Comparison of ENCODE assay signal across 9 mouse cellular contexts in the genomic region with DNA sequence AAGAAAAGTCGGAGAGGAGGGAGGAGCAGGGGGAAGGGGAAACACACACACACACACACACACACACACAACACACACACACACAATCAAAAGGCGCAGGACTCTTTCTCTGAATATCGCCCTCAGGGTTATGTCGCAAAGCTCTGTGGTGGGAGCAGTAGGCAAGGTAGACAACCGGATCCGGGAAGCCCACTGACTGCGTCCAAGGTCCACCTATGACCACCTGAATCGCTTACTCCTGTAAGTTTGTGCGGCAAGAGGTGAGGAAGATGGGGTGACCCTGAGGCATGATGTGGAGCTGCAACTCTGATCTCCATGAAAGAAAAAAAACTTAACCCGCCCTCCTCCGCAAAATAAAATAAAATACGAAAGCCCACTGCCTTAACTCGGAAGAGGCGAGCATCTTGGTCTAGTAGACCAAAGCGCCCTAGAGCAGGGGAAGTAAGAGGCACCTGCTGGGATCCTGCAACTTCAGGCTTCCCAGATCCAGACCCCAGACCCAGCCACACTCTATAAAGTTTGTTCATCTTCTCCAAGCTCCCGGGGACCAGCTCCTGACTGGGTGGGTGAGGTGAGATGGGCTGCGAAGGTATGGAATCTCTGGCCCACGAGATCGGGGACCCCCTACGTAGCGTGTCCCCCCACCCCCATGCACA. TPM values are rescaled to one million over a fixed set of nuclear protein-coding genes. Genes with fewer than 3 reads are reported as not detected.
DNase-seq lines count a peak whose midpoint lies in the region; ATAC-seq and TF ChIP-seq lines count a peak whose summit lies in the region.
"Had no signal": no experiment of that assay in that cellular context is flagged by ENCODE, and none has a peak within 500 bp of the region (broad histone marks: within the 10 kb centered on the region; RNA-seq: fewer than 3 reads in every experiment).

No protein-coding gene starts in this region.

- peak overlapping the region; percentile 96 for H3K27ac ChIP-seq in kidney, embryonic 15.5 days
- H3K27ac ChIP-seq in embryonic facial prominence, embryonic 15.5 days (replicated peaks), result no peak overlapping the region
- no peak overlapping the region for H3K27ac ChIP-seq in intestine, embryonic 16.5 days (ENCODE audit: low read length)
- H3K27ac ChIP-seq in midbrain, postnatal 0 days (ENCODE audit: low read depth, low read length), result peak overlapping the region; percentile 89

- no peaks in the 10 kb centered on the region for H3K9me3 ChIP-seq in kidney, embryonic 15.5 days (replicated peaks)
- no peaks in the 10 kb centered on the region for H3K9me3 ChIP-seq in embryonic facial prominence, embryonic 15.5 days (replicated peaks)
- H3K9me3 ChIP-seq in intestine, embryonic 16.5 days (ENCODE audit: control insufficient read depth, low read length), result no peaks in the 10 kb centered on the region
- no peaks in the 10 kb centered on the region for H3K9me3 ChIP-seq in midbrain, postnatal 0 days (ENCODE audit: low read length)

- no peak for TF ChIP-seq CTCF in midbrain, postnatal 0 days (IDR thresholded peaks at IDR 0.05)

- no peaks in the 10 kb centered on the region for H3K36me3 ChIP-seq in kidney, embryonic 15.5 days
- H3K36me3 ChIP-seq in embryonic facial prominence, embryonic 15.5 days, result no peaks in the 10 kb centered on the region
- no peaks in the 10 kb centered on the region for H3K36me3 ChIP-seq in intestine, embryonic 16.5 days (ENCODE audit: control insufficient read depth, insufficient read depth, low read length)
- no peaks in the 10 kb centered on the region for H3K36me3 ChIP-seq in midbrain, postnatal 0 days (ENCODE audit: insufficient read depth, low read length)

- H3K4me1 ChIP-seq in kidney, embryonic 15.5 days, result peaks cover 30% of the 10 kb centered on the region
- peaks cover 22% of the 10 kb centered on the region for H3K4me1 ChIP-seq in embryonic facial prominence, embryonic 15.5 days
- H3K4me1 ChIP-seq in intestine, embryonic 16.5 days (ENCODE audit: control insufficient read depth, insufficient read depth, low read length), result peaks cover 9% of the 10 kb centered on the region
- no peaks in the 10 kb centered on the region for H3K4me1 ChIP-seq in midbrain, postnatal 0 days (ENCODE audit: insufficient read depth, low read length)

- ATAC-seq in kidney, embryonic 15.5 days (replicated peaks; ENCODE audit: low FRiP score), result no peak
- ATAC-seq in embryonic facial prominence, embryonic 15.5 days (ENCODE audit: insufficient number of reproducible peaks, low FRiP score, low TSS enrichment, low read depth), result no peak
- no peak for ATAC-seq in intestine, embryonic 16.5 days
- 0 out of 2 replicates have a peak, but pooled peaks have one; percentile 14 for ATAC-seq in midbrain, postnatal 0 days (ENCODE audit: low FRiP score)

- 2% methylated on average over 21 of the region's 21 CpGs for WGBS in kidney, embryonic 15.5 days
- 3% methylated on average over 21 of the region's 21 CpGs for WGBS in embryonic facial prominence, embryonic 15.5 days
- 1% methylated on average over 21 of the region's 21 CpGs for WGBS in intestine, embryonic 16.5 days
- WGBS in midbrain, postnatal 0 days, result 2% methylated on average over 21 of the region's 21 CpGs

- H3K4me3 ChIP-seq in kidney, embryonic 15.5 days (replicated peaks), result peak overlapping the region; percentile 77
- peak overlapping the region; percentile 67 for H3K4me3 ChIP-seq in embryonic facial prominence, embryonic 15.5 days (replicated peaks)
- H3K4me3 ChIP-seq in intestine, embryonic 16.5 days (ENCODE audit: low read length), result peak overlapping the region; percentile 73
- peak overlapping the region; percentile 82 for H3K4me3 ChIP-seq in midbrain, postnatal 0 days (ENCODE audit: low read depth, low read length)

- DNase-seq in kidney, postnatal 25 days, result no peak
- peak; percentile 5 for DNase-seq in midbrain, postnatal 0 days (ENCODE audit: low spot score)
- no peak for DNase-seq in spleen, postnatal 36 days (ENCODE audit: low spot score in 2 of 2)
- no peak for DNase-seq in thymus, postnatal 0 days (ENCODE audit: low spot score)
- no peak for DNase-seq in left cerebral cortex, adult 9 months (ENCODE audit: low spot score in 2 of 2)

- peak overlapping the region; percentile 85 for H3K4me2 ChIP-seq in kidney, embryonic 15.5 days
- H3K4me2 ChIP-seq in embryonic facial prominence, embryonic 15.5 days (replicated peaks), result peak overlapping the region; percentile 92
- H3K4me2 ChIP-seq in intestine, embryonic 16.5 days (ENCODE audit: low read depth, low read length), result peak overlapping the region; percentile 94
- peak overlapping the region; percentile 79 for H3K4me2 ChIP-seq in midbrain, postnatal 0 days (ENCODE audit: low read depth, low read length, poor library complexity, severe bottlenecking)

- peak overlapping the region; percentile 85 for H3K9ac ChIP-seq in kidney, embryonic 15.5 days
- peak overlapping the region; percentile 59 for H3K9ac ChIP-seq in embryonic facial prominence, embryonic 15.5 days
- H3K9ac ChIP-seq in intestine, embryonic 16.5 days (ENCODE audit: low read depth, low read length), result peak overlapping the region; percentile 83
- peak overlapping the region; percentile 95 for H3K9ac ChIP-seq in midbrain, postnatal 0 days (replicated peaks; ENCODE audit: low read length, poor library complexity, severe bottlenecking)

- H3K27me3 ChIP-seq in kidney, embryonic 15.5 days, result peaks cover 12% of the 10 kb centered on the region
- peaks cover 4% of the 10 kb centered on the region; the same call in 1 of the 2 replicates for H3K27me3 ChIP-seq in embryonic facial prominence, embryonic 15.5 days
- no peaks in the 10 kb centered on the region for H3K27me3 ChIP-seq in intestine, embryonic 16.5 days (replicated peaks; ENCODE audit: control insufficient read depth, insufficient read depth, low read length)
- H3K27me3 ChIP-seq in midbrain, postnatal 0 days (ENCODE audit: insufficient read depth, low read length), result no peaks in the 10 kb centered on the region

RNA-seq across cellular contexts. Expression of gene Tox3, which starts 1.1 kb away (rescaled TPM):
- polyA plus RNA-seq in kidney, embryonic 15.5 days (2015; fragmentation: Nextera tagmentation; extraction: Ambion mirVana), result 10.7 and 13.2 TPM in 2 replicates
- 4.8 and 5.7 TPM in 2 replicates for polyA plus RNA-seq in embryonic facial prominence, embryonic 15.5 days (2015; fragmentation: Nextera tagmentation; extraction: Ambion mirVana)
- polyA plus RNA-seq in intestine, embryonic 16.5 days (2015; fragmentation: Nextera tagmentation; extraction: Ambion mirVana), result 1.8 and 2.0 TPM in 2 replicates
- 38.0 and 46.1 TPM in 2 replicates for total RNA-seq in midbrain, postnatal 0 days (2014; rRNA removed)
- polyA plus RNA-seq in midbrain, postnatal 0 days (2015; fragmentation: Nextera tagmentation; extraction: Ambion mirVana), result 27.9 and 31.0 TPM in 2 replicates
- 3.1 and 3.3 TPM in 2 replicates for polyA plus RNA-seq in thymus, postnatal 0 days (2015; fragmentation: Nextera tagmentation; extraction: Ambion mirVana)
- total RNA-seq: MEL had no signal

Comparison
In these comparisons a context has a peak if more than half of its experiments do, and no peak if none do; other contexts are left out.
1. H3K27ac ChIP-seq: peak in kidney, embryonic 15.5 days (single experiment) and midbrain, postnatal 0 days (single experiment); none in embryonic facial prominence, embryonic 15.5 days (single experiment) and intestine, embryonic 16.5 days (single experiment).
2. Peak in every context shown above with its lines, with median percentiles within 50 percentile points of each other: H3K4me2 ChIP-seq, H3K4me3 ChIP-seq and H3K9ac ChIP-seq.